Mouse (Mus musculus): ENCODE results near the gene Tgif2. TPM values are rescaled to one million over a fixed set of nuclear protein-coding genes. Genes with fewer than 3 reads are reported as not detected.

Tgif2 gene
- total and polyA plus RNA-seq, 3 experiments, result 16.9 to 43.3 TPM; not detected in 1

DNA sequence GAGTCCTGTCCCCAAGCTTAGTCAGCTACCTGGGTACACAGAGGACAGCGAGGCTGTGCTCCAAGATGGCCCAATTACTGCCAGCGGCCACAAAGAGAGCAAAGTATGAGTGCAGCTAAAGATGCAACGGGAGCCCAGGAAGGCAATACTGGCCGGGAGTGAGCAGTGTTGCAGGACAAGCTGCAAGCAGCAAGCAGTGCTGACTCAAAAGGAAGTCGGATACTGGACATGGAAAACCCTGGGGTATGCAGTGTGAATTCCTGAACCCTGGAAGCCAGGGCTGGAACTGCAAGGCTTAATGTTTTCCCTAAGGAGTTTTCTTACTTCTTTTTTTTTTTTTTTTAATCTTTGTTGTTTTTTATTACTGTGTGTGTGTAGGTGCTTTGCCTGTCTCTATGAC, 28.3 kb upstream of the Tgif2 start:
- Histone ChIP-seq H3K9me3 (replicated peaks; ENCODE audit: insufficient read depth, low read length) (no peaks in the 10 kb centered on the region), H3K4me3 (ENCODE audit: control insufficient read depth in 1 of 2, insufficient read depth in 1 of 2, low read depth in 2 of 2, low read length in 2 of 2) (no peak overlapping the region), H3K4me1 (ENCODE audit: control insufficient read depth in 1 of 2, insufficient read depth in 2 of 2, low read length in 2 of 2) (no peaks in the 10 kb centered on the region), H3K9ac (ENCODE audit: control insufficient read depth, low read depth, low read length, poor library complexity, severe bottlenecking) (no peak overlapping the region), H3K36me3 (ENCODE audit: control insufficient read depth in 1 of 2, insufficient read depth in 2 of 2, low read length in 2 of 2) (no peaks in the 10 kb centered on the region), H3K27ac (ENCODE audit: control insufficient read depth, low read depth, low read length) (no peak overlapping the region), H3K79me2 (ENCODE audit: control insufficient read depth, insufficient read depth, low read length, poor library complexity) (no peaks in the 10 kb centered on the region), H3K27me3 (ENCODE audit: control insufficient read depth in 1 of 2, insufficient read depth in 2 of 2, low read length in 2 of 2) (peaks cover 0 to 4% of the 10 kb centered on the region in 2 experiments; a peak in 1 of 4 replicates)
- no peak for DNase-seq (ENCODE audit: low read depth, low spot score)
- TF ChIP-seq MEF2A (IDR thresholded peaks at IDR 0.05; ENCODE audit: extremely low read depth, insufficient replicate concordance, low read depth, low read length, poor library complexity, severe bottlenecking) (no peak), TBP (IDR thresholded peaks at IDR 0.05; ENCODE audit: low read depth, low read length) (no peak), NELFE (IDR thresholded peaks at IDR 0.05; ENCODE audit: low read depth, low read length) (no peak), ZNF384 (IDR thresholded peaks at IDR 0.05; ENCODE audit: low read depth, low read length) (no peak), ZC3H11A (IDR thresholded peaks at IDR 0.05; ENCODE audit: low read depth, low read length) (no peak), ZMIZ1 (IDR thresholded peaks at IDR 0.05; ENCODE audit: low read depth, low read length) (no peak), CHD2 (IDR thresholded peaks at IDR 0.05; ENCODE audit: low read length) (no peak), RAD21 (IDR thresholded peaks at IDR 0.05; ENCODE audit: low read depth, low read length) (no peak), POLR2AphosphoS2 (IDR thresholded peaks at IDR 0.05; ENCODE audit: low read length) (no peak)

DNA sequence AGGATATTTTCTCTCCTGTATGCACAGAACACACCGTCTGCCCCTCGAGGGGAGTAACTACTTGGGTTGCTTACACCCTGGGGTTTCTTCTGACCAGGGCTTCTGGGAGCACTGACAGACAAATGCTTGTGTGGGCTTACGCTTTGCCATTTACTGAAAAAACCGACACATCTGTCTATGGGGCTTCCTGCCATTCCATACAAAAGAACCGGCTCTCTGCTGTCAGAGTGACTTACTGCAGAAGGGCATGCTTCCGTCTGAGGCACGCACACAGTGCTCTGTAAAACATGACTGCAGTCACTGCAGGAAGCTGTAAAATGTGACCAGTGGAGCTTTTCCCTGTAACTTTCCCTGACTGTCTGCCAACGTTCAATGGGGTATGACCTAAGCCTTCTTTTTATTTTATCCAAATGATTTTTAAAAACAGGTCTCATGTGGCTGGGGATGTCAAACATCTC, 25.4 kb upstream of the Tgif2 start:
- Histone ChIP-seq H3K79me2 (ENCODE audit: control insufficient read depth, insufficient read depth, low read length, poor library complexity) (no peaks in the 10 kb centered on the region), H3K27ac (ENCODE audit: control insufficient read depth, low read depth, low read length) (no peak overlapping the region), H3K9ac (ENCODE audit: control insufficient read depth, low read depth, low read length, poor library complexity, severe bottlenecking) (no peak overlapping the region), H3K4me3 (ENCODE audit: control insufficient read depth in 1 of 2, insufficient read depth in 1 of 2, low read depth in 2 of 2, low read length in 2 of 2) (no peak overlapping the region), H3K27me3 (ENCODE audit: control insufficient read depth in 1 of 2, insufficient read depth in 2 of 2, low read length in 2 of 2) (peaks cover 0 to 4% of the 10 kb centered on the region in 2 experiments; a peak in 1 of 4 replicates), H3K9me3 (replicated peaks; ENCODE audit: insufficient read depth, low read length) (no peaks in the 10 kb centered on the region), H3K4me1 (ENCODE audit: control insufficient read depth in 1 of 2, insufficient read depth in 2 of 2, low read length in 2 of 2) (no peaks in the 10 kb centered on the region), H3K36me3 (ENCODE audit: control insufficient read depth in 1 of 2, insufficient read depth in 2 of 2, low read length in 2 of 2) (no peaks in the 10 kb centered on the region)
- no peak for TF ChIP-seq ETS1 (IDR thresholded peaks at IDR 0.05; ENCODE audit: low read depth, low read length)
- no peak for TF ChIP-seq RAD21 (IDR thresholded peaks at IDR 0.05; ENCODE audit: low read depth, low read length)
- no peak for TF ChIP-seq UBTF (IDR thresholded peaks at IDR 0.05; ENCODE audit: borderline replicate concordance, insufficient read depth, low read depth, low read length)
- TF ChIP-seq KAT2A (conservative IDR thresholded peaks at IDR 0.05; ENCODE audit: low read depth, low read length), result no peak
- no peak for TF ChIP-seq GATA1 (IDR thresholded peaks at IDR 0.05; ENCODE audit: low read depth, low read length)
- no peak for TF ChIP-seq ELF1 (IDR thresholded peaks at IDR 0.05; ENCODE audit: low read depth, low read length)
- TF ChIP-seq MEF2A (IDR thresholded peaks at IDR 0.05; ENCODE audit: extremely low read depth, insufficient replicate concordance, low read depth, low read length, poor library complexity, severe bottlenecking), result no peak
- no peak for TF ChIP-seq TBP (IDR thresholded peaks at IDR 0.05; ENCODE audit: low read depth, low read length)
- TF ChIP-seq POLR2AphosphoS2 (IDR thresholded peaks at IDR 0.05; ENCODE audit: low read length), result no peak
- no peak for TF ChIP-seq JUND (IDR thresholded peaks at IDR 0.05; ENCODE audit: low read depth, low read length)
- no peak for TF ChIP-seq E2F4 (IDR thresholded peaks at IDR 0.05; ENCODE audit: borderline replicate concordance, low read depth, low read length)
- TF ChIP-seq SMC3 (IDR thresholded peaks at IDR 0.05; ENCODE audit: low read depth, low read length), result no peak
- TF ChIP-seq ZKSCAN1 (IDR thresholded peaks at IDR 0.05; ENCODE audit: low read depth, low read length), result no peak
- no peak for TF ChIP-seq SIN3A (IDR thresholded peaks at IDR 0.05; ENCODE audit: low read length)
- TF ChIP-seq CHD1 (IDR thresholded peaks at IDR 0.05; ENCODE audit: low read depth, low read length), result no peak
- no peak for TF ChIP-seq NRF1 (IDR thresholded peaks at IDR 0.05; ENCODE audit: insufficient read depth, low read depth, low read length, poor library complexity, severe bottlenecking)
- TF ChIP-seq BHLHE40 (IDR thresholded peaks at IDR 0.05; ENCODE audit: borderline replicate concordance, low read depth, low read length), result no peak
- TF ChIP-seq ZNF384 (IDR thresholded peaks at IDR 0.05; ENCODE audit: low read depth, low read length), result no peak
- no peak for TF ChIP-seq ZC3H11A (IDR thresholded peaks at IDR 0.05; ENCODE audit: low read depth, low read length)
- no peak for DNase-seq (ENCODE audit: low read depth, low spot score)
